Mouse (Mus musculus): Measurements from ENCODE around the gene Irs1.

Gene Irs1

GRCm38 (mm10) chr1:82253789-82254445, 37.3 kb downstream of the Irs1 start:
- no peak for DNase-seq (ENCODE audit: low read depth, low spot score)

- no peak for DNase-seq (ENCODE audit: low read depth, low spot score)
These were observed 43.8 kb downstream of the Irs1 start for GRCm38 (mm10) chr1:82247221-82247951.

GRCm38 (mm10) chr1:82245002-82245401, 46.2 kb downstream of the Irs1 start:
- DNase-seq (ENCODE audit: low read depth, low spot score) = no peak

- DNase-seq (ENCODE audit: low read depth, low spot score) = no peak
These were observed 47.9 kb downstream of the Irs1 start for GRCm38 (mm10) chr1:82243260-82243825.

GRCm38 (mm10) chr1:82239409-82240201, 51.6 kb downstream of the Irs1 start:
- no peak for DNase-seq (ENCODE audit: low read depth, low spot score)

GRCm38 (mm10) chr1:82238245-82238644, 53.0 kb downstream of the Irs1 start:
- no peak for DNase-seq (ENCODE audit: low read depth, low spot score)

- DNase-seq (ENCODE audit: low read depth, low spot score) = no peak
These were observed 55.6 kb downstream of the Irs1 start for GRCm38 (mm10) chr1:82235455-82236104.

- DNase-seq (ENCODE audit: low read depth, low spot score) = no peak
These were observed 56.6 kb downstream of the Irs1 start for GRCm38 (mm10) chr1:82234616-82235015.

- DNase-seq (ENCODE audit: low read depth, low spot score) = no peak
These were observed 58.4 kb downstream of the Irs1 start, which contains the start of gene Gm9747 for GRCm38 (mm10) chr1:82232812-82233211. TSS of gene Gm9747 (plus strand) at chr1:82233112.

GRCm38 (mm10) chr1:82228841-82229240, 62.4 kb downstream of the Irs1 start:
- DNase-seq (ENCODE audit: low read depth, low spot score) = no peak

- DNase-seq (ENCODE audit: low read depth, low spot score) = peak; percentile 16
These were observed 68.0 kb downstream of the Irs1 start for GRCm38 (mm10) chr1:82223042-82223795.

GRCm38 (mm10) chr1:82221462-82221861, 69.8 kb downstream of the Irs1 start:
- no peak for DNase-seq (ENCODE audit: low read depth, low spot score)

- no peak for DNase-seq (ENCODE audit: low read depth, low spot score)
These were observed 70.4 kb downstream of the Irs1 start for GRCm38 (mm10) chr1:82220673-82221396.

GRCm38 (mm10) chr1:82207511-82207910, 83.7 kb downstream of the Irs1 start:
- DNase-seq (ENCODE audit: low read depth, low spot score) = no peak

GRCm38 (mm10) chr1:82200636-82201035, 90.6 kb downstream of the Irs1 start:
- no peak for DNase-seq (ENCODE audit: low read depth, low spot score)

- peak; percentile 52 for DNase-seq (ENCODE audit: low read depth, low spot score)
These were observed 91.3 kb downstream of the Irs1 start for GRCm38 (mm10) chr1:82199918-82200317.

- no peak for DNase-seq (ENCODE audit: low read depth, low spot score)
These were observed 99.6 kb downstream of the Irs1 start for GRCm38 (mm10) chr1:82191579-82191978.

- peak; percentile 96 for DNase-seq (ENCODE audit: low read depth, low spot score)
These were observed 101.7 kb downstream of the Irs1 start for GRCm38 (mm10) chr1:82189516-82189915.

GRCm38 (mm10) chr1:82188549-82189231, 102.5 kb downstream of the Irs1 start:
- no peak for DNase-seq (ENCODE audit: low read depth, low spot score)

Measured in 3T3-L1 (cell line).